Mouse (Mus musculus) heart, embryonic 16.5 days (tissue): ENCODE data around the gene Olfr688. TPM values are rescaled to one million over a fixed set of nuclear protein-coding genes. Genes with fewer than 3 reads are reported as not detected.

ENCODE experiments used
- ATAC-seq: fragments of 200-750 bp; cut with Nextera tagmentation; replicated peaks from 2 replicates; pipeline ENCODE4 v1.8.0; 2017; ENCODE audit warnings: moderate number of reproducible peaks; ENCODE audit not compliant: insufficient read depth, low FRiP score; ENCODE audit errors: extremely low read depth
- H3K27ac ChIP-seq: fragments of 300-500 bp; sonication (generic); 2 replicates; pipeline ENCODE4 v1.5.1; 2014; ENCODE audit warnings: mild to moderate bottlenecking, low read length, control low read depth, moderate library complexity
- H3K27me3 ChIP-seq: fragments of 300-500 bp; sonication (generic); 2 replicates; pipeline ENCODE4 v1.6.1; 2014; ENCODE audit warnings: low read length, mixed read lengths; ENCODE audit not compliant: control insufficient read depth, insufficient read depth
- H3K36me3 ChIP-seq: fragments of 300-500 bp; sonication (generic); 2 replicates; pipeline ENCODE4 v1.6.1; 2014; ENCODE audit not compliant: control insufficient read depth, insufficient read depth
- H3K4me1 ChIP-seq: fragments of 300-500 bp; sonication (generic); 2 replicates; pipeline ENCODE4 v1.6.1; 2014; ENCODE audit warnings: low read length, mixed read lengths; ENCODE audit not compliant: control insufficient read depth, insufficient read depth
- H3K4me2 ChIP-seq: fragments of 300-500 bp; sonication (generic); 2 replicates; pipeline ENCODE4 v1.6.1; 2014; ENCODE audit warnings: low read depth, mild to moderate bottlenecking, control low read depth, low read length
- H3K4me3 ChIP-seq: fragments of 300-500 bp; sonication (generic); 2 replicates; pipeline ENCODE4 v1.5.1; 2014; ENCODE audit warnings: mild to moderate bottlenecking, control low read depth, low read length
- H3K9ac ChIP-seq: fragments of 300-500 bp; sonication (generic); 2 replicates; pipeline ENCODE4 v1.6.1; 2014; ENCODE audit warnings: low read length, control low read depth
- H3K9me3 ChIP-seq: fragments of 300-500 bp; sonication (generic); replicated peaks from 2 replicates; pipeline ENCODE4 v1.6.1; 2016; ENCODE audit warnings: low read length; ENCODE audit not compliant: control insufficient read depth
- WGBS: fragments of 180-500 bp; shearing (Covaris S2); extraction: QIAGEN DNeasy Blood & Tissue Kit; methylation state at CpG from one replicate; pipeline ENCODE4 v1.1.7; 2014; 5-methylcytosine and 5-hydroxymethylcytosine counted together
- polyA plus RNA-seq: library from polyadenylated mRNA; unstranded; fragments of >200 nt; fragmentation: Nextera tagmentation; extraction: Ambion mirVana; gene quantifications from 2 replicates; pipeline ENCODE4 v1.2.1, GENCODE M21; 2015

Gene Olfr688
- not detected in 2 replicates for polyA plus RNA-seq

GRCm38 (mm10) chr7:105287795-105288194, at the start of gene Olfr688:
Gene Olfr688 (plus strand): TSS chr7:105288095.
- H3K4me2 ChIP-seq = no peak within 1 kb of the TSS
- WGBS = 72% methylated on average over 6 of the region's 6 CpGs
- no peaks in the 10 kb centered on the region for H3K4me1 ChIP-seq
- no peaks in the 10 kb centered on the region for H3K27me3 ChIP-seq
- H3K36me3 ChIP-seq = no peaks in the 10 kb centered on the region
- H3K9ac ChIP-seq = no peak within 1 kb of the TSS
- H3K27ac ChIP-seq = no peak within 1 kb of the TSS
- no peaks in the 10 kb centered on the region for H3K9me3 ChIP-seq
- no peak for ATAC-seq
- H3K4me3 ChIP-seq = no peak within 1 kb of the TSS

GRCm38 (mm10) chr7:105247671-105248070, 40.2 kb upstream of the Olfr688 start:
- H3K36me3 ChIP-seq = no peaks in the 10 kb centered on the region
- 77% methylated on average over 3 of the region's 3 CpGs for WGBS
- no peak for ATAC-seq

GRCm38 (mm10) chr7:105248197-105248596, 39.7 kb upstream of the Olfr688 start:
- Histone ChIP-seq H3K4me1 (no peaks in the 10 kb centered on the region), H3K27ac (no peak overlapping the region), H3K27me3 (no peaks in the 10 kb centered on the region), H3K4me2 (no peak overlapping the region), H3K9me3 (no peaks in the 10 kb centered on the region), H3K4me3 (no peak overlapping the region), H3K36me3 (no peaks in the 10 kb centered on the region), H3K9ac (no peak overlapping the region)
- ATAC-seq = no peak
- 42% methylated on average over 1 of the region's 1 CpGs for whole genome bisulfite sequencing

More at GRCm38 (mm10) chr7:105247671-105248070, 40.2 kb upstream of the Olfr688 start:
- Histone ChIP-seq H3K9ac (no peak overlapping the region), H3K27me3 (no peaks in the 10 kb centered on the region), H3K27ac (no peak overlapping the region), H3K4me2 (no peak overlapping the region), H3K4me3 (no peak overlapping the region), H3K9me3 (no peaks in the 10 kb centered on the region), H3K4me1 (no peaks in the 10 kb centered on the region)

- Histone ChIP-seq H3K9ac (no peak overlapping the region), H3K4me3 (no peak overlapping the region), H3K27ac (no peak overlapping the region), H3K9me3 (no peaks in the 10 kb centered on the region), H3K4me2 (no peak overlapping the region), H3K4me1 (no peaks in the 10 kb centered on the region), H3K36me3 (no peaks in the 10 kb centered on the region), H3K27me3 (no peaks in the 10 kb centered on the region)
- 61% methylated on average over 5 of the region's 5 CpGs for WGBS
- ATAC-seq = no peak
These were observed 31.2 kb upstream of the Olfr688 start for GRCm38 (mm10) chr7:105256656-105257055.

GRCm38 (mm10) chr7:105272426-105272825, 15.5 kb upstream of the Olfr688 start:
- Histone ChIP-seq H3K27me3 (no peaks in the 10 kb centered on the region), H3K27ac (no peak overlapping the region), H3K4me1 (no peaks in the 10 kb centered on the region), H3K9ac (no peak overlapping the region), H3K4me3 (no peak overlapping the region), H3K36me3 (no peaks in the 10 kb centered on the region), H3K4me2 (no peak overlapping the region), H3K9me3 (no peaks in the 10 kb centered on the region)
- WGBS = 70% methylated on average over 7 of the region's 7 CpGs
- ATAC-seq = no peak

GRCm38 (mm10) chr7:105290051-105290450, 2.2 kb downstream of the Olfr688 start:
- no peaks in the 10 kb centered on the region for H3K36me3 ChIP-seq
- no peak overlapping the region for H3K27ac ChIP-seq
- H3K27me3 ChIP-seq = no peaks in the 10 kb centered on the region
- no peaks in the 10 kb centered on the region for H3K9me3 ChIP-seq
- no peak overlapping the region for H3K4me2 ChIP-seq
- H3K4me3 ChIP-seq = no peak overlapping the region
- H3K4me1 ChIP-seq = no peaks in the 10 kb centered on the region
- no peak for ATAC-seq
- H3K9ac ChIP-seq = no peak overlapping the region

GRCm38 (mm10) chr7:105310865-105311264, 23.0 kb downstream of the Olfr688 start, which contains the start of gene Olfr689:
Gene Olfr689 (plus strand): TSS chr7:105311165.
- ATAC-seq = no peak
- no peaks in the 10 kb centered on the region for H3K4me1 ChIP-seq
- H3K4me3 ChIP-seq = no peak within 1 kb of the TSS
- H3K9me3 ChIP-seq = no peaks in the 10 kb centered on the region
- H3K9ac ChIP-seq = no peak within 1 kb of the TSS
- H3K4me2 ChIP-seq = no peak within 1 kb of the TSS
- WGBS = 68% methylated on average over 1 of the region's 1 CpGs
- no peaks in the 10 kb centered on the region for H3K36me3 ChIP-seq
- H3K27ac ChIP-seq = no peak within 1 kb of the TSS
- H3K27me3 ChIP-seq = no peaks in the 10 kb centered on the region

- ATAC-seq = no peak
- Histone ChIP-seq H3K4me2 (no peak overlapping the region), H3K27me3 (no peaks in the 10 kb centered on the region), H3K36me3 (no peaks in the 10 kb centered on the region), H3K27ac (no peak overlapping the region), H3K9me3 (no peaks in the 10 kb centered on the region), H3K4me3 (no peak overlapping the region), H3K9ac (no peak overlapping the region), H3K4me1 (no peaks in the 10 kb centered on the region)
- WGBS = 56% methylated on average over 2 of the region's 2 CpGs
These were observed 37.4 kb downstream of the Olfr688 start for GRCm38 (mm10) chr7:105325302-105325701.

GRCm38 (mm10) chr7:105334004-105334403, 46.1 kb downstream of the Olfr688 start, which contains the start of gene Olfr690:
Gene Olfr690 (minus strand): TSS chr7:105334104.
- no peaks in the 10 kb centered on the region for H3K36me3 ChIP-seq
- H3K27me3 ChIP-seq = no peaks in the 10 kb centered on the region
- 69% methylated on average over 1 of the region's 1 CpGs for WGBS
- no peak within 1 kb of the TSS for H3K4me2 ChIP-seq
- no peak within 1 kb of the TSS for H3K4me3 ChIP-seq
- no peaks in the 10 kb centered on the region for H3K4me1 ChIP-seq
- H3K9ac ChIP-seq = no peak within 1 kb of the TSS
- no peak for ATAC-seq
- H3K27ac ChIP-seq = no peak within 1 kb of the TSS
- no peaks in the 10 kb centered on the region for H3K9me3 ChIP-seq
